Mouse (Mus musculus): ENCODE results near the gene Asdurf. TPM values are rescaled to one million over a fixed set of nuclear protein-coding genes. Genes with fewer than 3 reads are reported as not detected.

The Asdurf gene
- total and polyA plus RNA-seq, 3 experiments = 41.2 to 120 TPM; not detected in 1

DNA sequence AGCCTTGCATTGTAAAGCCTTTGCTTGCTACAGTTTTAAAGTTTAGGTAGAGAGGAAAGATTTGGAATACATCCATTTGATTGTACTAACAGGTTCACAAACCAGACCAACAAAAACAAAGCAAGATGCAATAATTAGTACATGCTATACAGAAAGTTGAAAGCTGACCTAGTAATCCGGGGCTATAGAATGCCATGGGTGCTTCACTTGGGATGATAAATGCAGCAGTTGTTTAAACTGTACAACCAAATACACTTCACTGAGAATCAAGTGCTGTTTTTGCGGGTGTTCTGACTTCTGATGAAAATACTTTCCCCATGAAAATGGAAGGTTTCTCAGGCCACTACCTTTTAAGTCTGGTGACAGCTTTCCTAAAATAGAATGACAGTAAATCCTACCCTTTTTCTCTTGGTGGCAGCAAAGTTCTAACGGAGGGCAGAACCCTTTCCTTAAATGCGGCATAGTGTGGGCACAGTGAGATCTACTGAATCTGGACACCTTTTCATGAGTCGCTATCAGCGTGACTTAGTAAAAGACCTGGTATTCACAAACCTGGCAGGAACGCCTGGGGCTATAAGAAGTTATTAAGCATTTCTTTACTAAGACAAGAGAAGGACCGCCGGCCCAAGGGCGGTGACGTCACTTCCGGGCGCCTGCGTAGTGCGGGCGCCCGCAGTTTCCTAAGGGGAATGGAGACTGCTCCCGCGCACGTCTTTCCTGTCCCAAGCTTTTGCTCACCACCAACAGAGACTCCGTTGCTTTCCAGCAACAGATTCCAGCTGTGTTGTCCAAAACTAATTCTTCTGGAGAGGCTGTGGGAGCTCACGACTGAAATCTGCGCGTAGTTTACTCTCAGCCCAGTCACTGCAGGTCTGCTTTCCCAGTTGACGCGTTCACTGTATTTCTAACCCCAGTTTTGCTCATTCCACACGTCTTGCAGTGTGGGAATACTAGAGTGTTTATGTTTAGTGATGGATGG lies 39.1 kb downstream of the Asdurf start, which contains the start of gene Osgepl1:
Gene Osgepl1, plus strand, starts transcription at position 636 of the 979 bp plus-strand sequence.
- dilution Hi-C loops (cut with MboI; ENCODE audit: extremely low pct_ligation_motif_present, extremely low pct_unique_long_range_greater_than_20kb, low sequenced_read_pairs) = no loop called here
- 0 out of 2 replicates have a peak within 1 kb of the TSS, but pooled peaks have one; percentile 10 for H3K27ac ChIP-seq (ENCODE audit: insufficient read depth, low read depth)
- peak; percentile 76 for DNase-seq (ENCODE audit: extremely low read depth)
- TF ChIP-seq MAFK (IDR thresholded peaks at IDR 0.05; ENCODE audit: insufficient replicate concordance, low read length) (no peak), MYC (IDR thresholded peaks at IDR 0.05; ENCODE audit: low read depth, low read length) (no peak), UBTF (IDR thresholded peaks at IDR 0.05; ENCODE audit: low read depth, low read length) (no peak), MAZ (IDR thresholded peaks at IDR 0.05; ENCODE audit: low read depth, low read length) (no peak), CHD2 (IDR thresholded peaks at IDR 0.05; ENCODE audit: low read length) (no peak), MXI1 (IDR thresholded peaks at IDR 0.05; ENCODE audit: low read depth, low read length) (0 out of 2 replicates have a peak, but pooled peaks have one; percentile 43), EP300 (IDR thresholded peaks at IDR 0.05; ENCODE audit: low read length) (no peak), ETS1 (conservative IDR thresholded peaks at IDR 0.05; ENCODE audit: low read depth, low read length) (0 out of 2 replicates have a peak, but pooled peaks have one; percentile 15), JUN (IDR thresholded peaks at IDR 0.05; ENCODE audit: insufficient read depth, low read depth, low read length) (peak; percentile 38; the same call in 1 of the 2 replicates), ZC3H11A (IDR thresholded peaks at IDR 0.05; ENCODE audit: low read depth, low read length) (no peak), BHLHE40 (IDR thresholded peaks at IDR 0.05; ENCODE audit: low read depth, low read length) (peak; percentile 40; the same call in 1 of the 2 replicates), ZKSCAN1 (IDR thresholded peaks at IDR 0.05; ENCODE audit: borderline replicate concordance, low read depth, low read length) (no peak), ZMIZ1 (IDR thresholded peaks at IDR 0.05; ENCODE audit: low read depth, low read length) (no peak), PAX5 (IDR thresholded peaks at IDR 0.05; ENCODE audit: low read length) (no peak), RCOR1 (conservative IDR thresholded peaks at IDR 0.05; ENCODE audit: low read depth, low read length) (no peak), MEF2A (IDR thresholded peaks at IDR 0.05; ENCODE audit: borderline replicate concordance, low read depth, low read length) (peak; percentile 95), TBP (conservative IDR thresholded peaks at IDR 0.05; ENCODE audit: low read depth, low read length) (peak; percentile 79), CTCF (conservative IDR thresholded peaks at IDR 0.05 in 1 of 2, IDR thresholded peaks at IDR 0.05 in 1 of 2; ENCODE audit: low read depth in 2 of 2, low read length in 2 of 2) (peak in 1 of 2 experiments; percentile 37; a peak in 2 of 4 replicates), JUND (conservative IDR thresholded peaks at IDR 0.05; ENCODE audit: low read depth, low read length) (peak; percentile 85), NRF1 (IDR thresholded peaks at IDR 0.05; ENCODE audit: low read depth, low read length) (peak; percentile 69), POLR2AphosphoS2 (IDR thresholded peaks at IDR 0.05; ENCODE audit: low read depth, low read length) (0 out of 2 replicates have a peak, but pooled peaks have one; percentile 12), TCF12 (IDR thresholded peaks at IDR 0.05; ENCODE audit: low read depth, low read length) (peak; percentile 66), SIN3A (IDR thresholded peaks at IDR 0.05; ENCODE audit: low read length) (peak; percentile 75; the same call in 1 of the 2 replicates), KAT2A (IDR thresholded peaks at IDR 0.05; ENCODE audit: insufficient replicate concordance, low read length) (no peak), NELFE (IDR thresholded peaks at IDR 0.05; ENCODE audit: low read depth, low read length) (peak; percentile 87), SMC3 (IDR thresholded peaks at IDR 0.05; ENCODE audit: low read depth, low read length) (peak; percentile 33), RAD21 (IDR thresholded peaks at IDR 0.05; ENCODE audit: low read depth, low read length) (peak; percentile 52), IRF4 (IDR thresholded peaks at IDR 0.05; ENCODE audit: low read depth, low read length) (peak; percentile 52; the same call in 1 of the 2 replicates), CHD1 (IDR thresholded peaks at IDR 0.05; ENCODE audit: low read depth, low read length) (0 out of 2 replicates have a peak, but pooled peaks have one; percentile 3), USF1 (IDR thresholded peaks at IDR 0.05; ENCODE audit: low read depth, low read length) (no peak), POLR2A (IDR thresholded peaks at IDR 0.05; ENCODE audit: low read depth, low read length) (peak; percentile 89), E2F4 (IDR thresholded peaks at IDR 0.05; ENCODE audit: insufficient replicate concordance, low read depth, low read length) (peak; percentile 68; the same call in 1 of the 2 replicates), ZNF384 (IDR thresholded peaks at IDR 0.05; ENCODE audit: low read depth, low read length) (no peak), GABPA (IDR thresholded peaks at IDR 0.05; ENCODE audit: insufficient replicate concordance, low read depth, low read length) (no peak), ELF1 (IDR thresholded peaks at IDR 0.05; ENCODE audit: low read depth, low read length) (peak; percentile 66; the same call in 1 of the 2 replicates), MAX (IDR thresholded peaks at IDR 0.05; ENCODE audit: low read length) (no peak), HCFC1 (IDR thresholded peaks at IDR 0.05; ENCODE audit: low read depth, low read length) (peak; percentile 72)

More for the DNA sequence above, 39.1 kb downstream of the Asdurf start, which contains the start of gene Osgepl1:
- no peaks in the 10 kb centered on the region for H3K79me2 ChIP-seq (replicated peaks; ENCODE audit: control insufficient read depth, extremely low read depth, insufficient read depth, poor library complexity, severe bottlenecking)
- peak within 1 kb of the TSS; percentile 75 for H3K9ac ChIP-seq (ENCODE audit: insufficient read depth, low read depth)
- no peaks in the 10 kb centered on the region for H3K27me3 ChIP-seq (replicated peaks)
- H3K36me3 ChIP-seq (replicated peaks in 1 of 2; ENCODE audit: control insufficient read depth in 1 of 2, insufficient read depth in 1 of 2, low read length in 1 of 2) = peaks cover 16 to 35% of the 10 kb centered on the region in 2 experiments
- peak within 1 kb of the TSS; percentile 63 to 93 (median 75) for H3K4me3 ChIP-seq (replicated peaks in 1 of 3; ENCODE audit: low read depth in 2 of 3, low read length in 2 of 3, poor library complexity in 1 of 3)
- H3K9me3 ChIP-seq (replicated peaks; ENCODE audit: low read length) = no peaks in the 10 kb centered on the region
- peak within 1 kb of the TSS; percentile 68 for H3K4me2 ChIP-seq (ENCODE audit: insufficient read depth, low read depth, poor library complexity, severe bottlenecking)
- in situ Hi-C loops (cut with MboI; ENCODE audit: low pct_ligation_motif_present, low pct_unique_long_range_greater_than_20kb, low sequenced_read_pairs) = no loop called here
- H3K4me1 ChIP-seq (ENCODE audit: control insufficient read depth in 1 of 2, insufficient read depth in 2 of 2) = peaks cover 0 to 10% of the 10 kb centered on the region in 2 experiments; a peak in 1 of 4 replicates
